Mouse (Mus musculus) lung, adult 18-20 months (tissue): ENCODE results near the gene Npas2.

ENCODE experiments used
- DNase-seq, 2 experiments: peaks; one replicate each; pipeline ENCODE4 v3.0.0; 2022; ENCODE audit warnings: mixed read lengths in 2 of 2

The Npas2 gene

DNA sequence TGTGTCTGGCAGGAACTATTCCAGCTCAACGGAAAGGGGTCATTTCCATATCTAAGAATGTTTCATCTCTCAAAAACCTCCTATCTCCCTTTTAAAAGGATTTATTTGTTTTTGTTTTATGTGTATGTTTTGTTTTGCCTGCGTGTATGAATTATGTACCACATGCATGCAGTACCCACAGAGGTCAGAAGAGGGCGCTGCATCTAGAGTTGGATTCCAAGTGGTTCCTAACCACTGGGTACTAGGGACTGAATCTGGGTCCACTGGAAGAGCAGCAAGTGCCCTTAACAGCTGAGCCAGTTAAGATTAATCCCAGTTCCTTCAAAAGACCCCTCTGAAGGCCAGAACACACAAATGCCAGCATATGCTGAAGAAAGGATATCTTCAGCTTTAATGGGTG lies 24.1 kb downstream of the Npas2 start:
- no peak for DNase-seq

DNA sequence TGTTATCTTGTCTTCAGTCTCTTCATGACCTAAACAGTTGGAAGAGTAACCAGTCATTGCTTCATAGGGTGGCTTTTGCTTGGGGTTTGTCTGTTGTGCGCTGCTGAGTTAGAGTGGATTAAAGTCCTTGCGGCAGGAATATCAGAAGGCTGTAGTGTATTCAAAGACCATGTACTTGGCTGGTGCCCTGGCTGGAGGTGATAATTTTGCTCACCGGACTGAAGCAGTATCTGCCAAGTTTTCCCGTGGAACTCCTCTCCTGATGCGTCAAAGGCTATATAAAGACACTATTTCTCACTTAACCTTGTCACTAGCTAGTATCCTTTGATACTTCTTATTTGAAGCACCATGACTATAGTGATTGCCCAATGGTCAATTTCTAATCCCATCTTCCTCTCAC lies 34.9 kb downstream of the Npas2 start:
- DNase-seq, result no peak

DNA sequence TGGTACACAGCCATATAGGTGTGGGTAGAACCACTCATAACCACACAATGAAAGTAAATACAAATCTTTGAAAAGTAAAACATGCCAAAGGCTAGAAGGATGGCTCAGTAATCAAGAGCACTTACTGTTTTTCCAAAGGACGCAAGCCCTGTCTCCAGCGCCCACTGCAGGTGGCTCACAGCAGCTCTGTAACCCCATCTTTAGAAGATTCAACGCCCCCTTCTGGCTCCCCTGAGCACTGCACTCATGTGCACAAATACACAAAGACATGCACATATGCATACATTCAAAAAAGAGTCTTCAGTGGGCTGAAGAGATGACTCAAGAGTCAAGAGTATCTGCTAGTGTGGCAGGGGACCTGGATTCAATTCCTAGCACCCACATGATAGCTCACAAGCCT lies 36.5 kb downstream of the Npas2 start:
- DNase-seq, result no peak

DNA sequence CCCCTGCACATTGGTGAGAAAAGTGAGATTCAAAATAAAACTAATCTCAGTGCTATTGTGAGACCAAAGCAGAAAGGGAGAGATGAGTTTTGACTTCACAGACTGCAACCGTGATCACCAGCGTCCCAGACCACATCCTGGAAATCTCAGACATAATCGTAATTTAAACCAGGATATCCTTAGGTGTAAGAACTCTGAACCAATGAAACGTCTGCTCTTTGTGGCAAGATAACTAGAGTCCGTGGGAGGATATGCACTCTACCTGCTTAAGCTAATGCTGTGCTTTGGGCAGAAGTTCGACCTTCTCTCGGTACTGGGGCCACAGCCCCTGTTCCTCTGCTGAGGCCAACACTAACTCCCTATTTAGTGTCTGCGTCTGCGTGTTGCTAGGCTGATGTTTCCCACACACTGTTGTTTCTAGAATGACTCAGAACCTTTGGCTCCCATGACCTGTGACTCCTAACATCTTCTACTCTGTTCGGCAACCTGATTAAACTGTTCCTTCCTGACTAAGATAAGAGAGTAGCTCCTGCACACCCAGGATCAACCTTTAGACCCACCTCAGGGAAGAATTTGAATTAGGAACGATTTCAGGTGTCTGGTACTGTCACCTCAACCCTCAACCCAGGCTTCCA lies 41.4 kb downstream of the Npas2 start:
- peak in 1 of 2 experiments; percentile 21 for DNase-seq

DNA sequence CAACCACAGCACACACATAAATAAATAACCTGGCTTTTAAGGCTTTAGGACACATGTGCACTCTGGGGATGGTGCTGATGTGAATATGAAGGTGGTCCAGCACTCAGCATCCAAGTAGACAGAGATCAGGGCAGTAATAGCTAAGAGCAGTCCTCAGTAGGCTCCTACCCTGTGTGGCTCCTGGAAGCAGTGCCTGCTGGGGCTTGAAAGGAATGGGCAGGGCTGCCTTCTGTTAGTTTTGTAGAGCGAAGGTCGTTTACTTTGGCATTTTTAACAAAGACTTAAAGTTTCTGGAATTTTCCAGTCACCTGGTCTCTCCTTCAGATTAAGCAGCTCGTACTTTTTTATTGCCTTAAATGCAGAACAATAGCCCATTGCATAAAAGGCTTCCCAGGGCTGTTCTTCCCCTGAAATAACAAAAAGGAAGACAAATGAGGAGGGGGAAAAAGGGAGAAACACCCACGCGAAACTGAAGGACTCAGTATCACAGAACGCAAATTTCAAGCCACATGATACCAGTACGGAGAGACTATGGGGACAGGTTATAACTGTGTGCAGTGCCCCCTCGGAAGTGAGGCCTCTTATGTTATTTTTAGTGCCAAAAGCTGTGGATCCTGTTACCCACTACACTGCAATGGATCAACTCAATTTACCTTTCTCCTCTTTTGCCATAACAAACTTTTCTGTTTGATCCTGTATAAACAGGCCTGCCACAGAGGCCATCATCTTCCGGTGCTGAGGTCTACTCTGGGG lies 44.1 kb downstream of the Npas2 start:
- DNase-seq, result peak; percentile 39 to 49

DNA sequence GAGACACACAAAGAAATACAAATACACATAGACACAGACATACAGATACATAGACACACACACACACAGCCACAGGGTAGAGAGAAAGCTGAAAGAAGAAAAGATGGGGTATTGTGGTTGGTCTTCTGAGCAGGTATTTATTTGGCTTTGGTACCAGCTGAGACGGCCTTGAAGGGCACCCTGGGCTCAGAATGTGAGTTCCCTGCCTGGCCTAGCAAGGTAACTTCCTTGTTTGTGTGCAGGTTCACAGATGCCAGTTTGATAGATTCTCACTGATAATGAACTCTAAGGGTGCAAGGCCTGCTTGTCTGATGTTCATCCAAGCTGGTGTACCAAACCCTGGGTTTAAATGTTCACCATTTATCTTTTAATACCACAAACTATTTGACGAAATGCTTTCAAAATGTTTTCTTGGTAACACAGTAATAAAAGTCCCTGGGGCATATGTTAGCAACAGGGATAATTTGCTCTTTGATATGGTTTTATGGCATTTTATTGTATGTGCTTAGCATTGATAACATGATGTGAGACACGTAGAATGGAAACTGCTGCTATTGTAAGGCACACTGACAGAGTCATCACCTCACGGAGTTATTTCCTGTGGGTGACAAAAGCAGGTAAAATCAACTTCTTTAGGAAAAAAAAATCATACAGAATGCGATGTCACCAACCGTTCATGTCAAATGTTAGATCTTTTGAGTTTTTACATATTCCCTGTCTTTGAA lies 47.5 kb downstream of the Npas2 start:
- no peak for DNase-seq

DNA sequence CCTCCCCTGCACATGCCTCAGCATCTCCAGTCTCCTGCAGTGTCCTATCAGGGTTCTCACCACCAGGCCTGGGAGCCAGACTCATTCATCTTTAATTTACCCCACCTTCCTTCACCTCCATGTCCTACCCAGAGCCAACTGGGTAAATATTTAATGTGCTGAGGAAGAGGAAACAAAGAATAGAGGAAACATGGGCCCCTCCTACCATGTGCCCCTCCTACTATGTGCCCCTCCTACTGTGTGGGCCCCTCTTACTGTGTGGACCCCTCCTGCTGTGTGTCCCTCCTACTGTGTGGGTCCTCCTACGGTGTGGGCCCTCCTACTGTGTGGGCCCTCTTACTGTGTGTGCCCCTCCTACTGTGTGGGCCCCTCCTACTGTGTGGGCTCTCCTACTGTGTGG lies 51.2 kb downstream of the Npas2 start:
- no peak for DNase-seq

DNA sequence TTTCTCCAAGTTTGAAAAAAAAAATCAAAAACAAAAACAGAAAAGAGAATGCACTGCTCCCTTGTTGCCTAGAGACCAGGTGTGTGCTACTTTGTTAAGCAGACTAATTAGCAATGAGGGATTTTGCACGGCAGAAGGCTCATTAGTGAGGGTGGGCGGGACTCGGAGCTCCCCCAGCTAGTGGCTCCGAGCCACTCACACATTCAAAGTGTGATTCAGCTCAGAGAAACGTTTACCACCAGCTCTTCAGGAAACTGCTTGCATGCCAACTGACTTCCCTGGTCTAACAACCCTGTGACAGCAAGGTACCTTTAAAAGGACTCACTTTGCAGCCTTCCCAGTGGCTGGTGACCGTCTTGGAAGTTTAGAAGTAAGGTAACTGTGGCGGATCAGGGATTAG lies 58.1 kb downstream of the Npas2 start:
- DNase-seq, result no peak

DNA sequence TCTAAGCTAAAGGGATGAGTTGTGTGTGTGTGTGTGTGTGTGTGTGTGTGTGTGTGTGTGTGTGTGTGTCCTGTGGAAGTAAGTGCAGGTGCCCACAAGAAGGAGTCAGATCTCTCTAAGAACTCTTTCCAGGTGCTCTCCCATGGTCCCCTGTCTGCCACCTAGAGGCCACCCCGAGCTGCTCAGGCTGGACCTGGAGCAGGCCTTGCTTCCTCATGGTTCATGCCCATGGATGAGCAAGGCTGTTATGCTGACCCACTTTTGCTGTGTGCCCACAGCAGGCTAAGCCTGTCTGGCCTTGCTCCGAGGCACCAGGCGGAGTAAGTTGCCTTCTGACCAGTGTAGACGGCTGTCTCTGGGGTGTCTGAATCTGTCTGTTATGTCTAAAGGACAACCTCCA lies 60.2 kb downstream of the Npas2 start:
- peak; percentile 17 to 46 for DNase-seq

DNA sequence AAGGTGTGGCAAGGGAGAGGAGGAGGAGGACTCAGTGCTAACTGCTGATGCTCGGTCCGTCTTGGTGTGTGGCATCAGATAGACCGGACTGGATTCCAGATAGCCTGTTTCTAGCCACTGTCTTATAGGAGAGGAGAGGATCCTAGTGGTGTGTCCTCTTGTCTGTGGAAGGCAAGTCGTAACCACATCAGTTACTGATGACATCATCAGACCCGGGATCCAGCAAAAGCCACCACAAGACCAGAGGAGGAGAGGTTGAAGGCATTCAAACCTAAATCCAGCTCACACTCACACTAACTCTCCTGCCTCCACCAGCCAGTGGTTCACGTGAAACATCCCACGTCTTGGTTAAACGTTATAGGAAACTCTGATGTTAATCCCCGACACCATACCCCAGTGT lies 62.5 kb downstream of the Npas2 start:
- no peak for DNase-seq

DNA sequence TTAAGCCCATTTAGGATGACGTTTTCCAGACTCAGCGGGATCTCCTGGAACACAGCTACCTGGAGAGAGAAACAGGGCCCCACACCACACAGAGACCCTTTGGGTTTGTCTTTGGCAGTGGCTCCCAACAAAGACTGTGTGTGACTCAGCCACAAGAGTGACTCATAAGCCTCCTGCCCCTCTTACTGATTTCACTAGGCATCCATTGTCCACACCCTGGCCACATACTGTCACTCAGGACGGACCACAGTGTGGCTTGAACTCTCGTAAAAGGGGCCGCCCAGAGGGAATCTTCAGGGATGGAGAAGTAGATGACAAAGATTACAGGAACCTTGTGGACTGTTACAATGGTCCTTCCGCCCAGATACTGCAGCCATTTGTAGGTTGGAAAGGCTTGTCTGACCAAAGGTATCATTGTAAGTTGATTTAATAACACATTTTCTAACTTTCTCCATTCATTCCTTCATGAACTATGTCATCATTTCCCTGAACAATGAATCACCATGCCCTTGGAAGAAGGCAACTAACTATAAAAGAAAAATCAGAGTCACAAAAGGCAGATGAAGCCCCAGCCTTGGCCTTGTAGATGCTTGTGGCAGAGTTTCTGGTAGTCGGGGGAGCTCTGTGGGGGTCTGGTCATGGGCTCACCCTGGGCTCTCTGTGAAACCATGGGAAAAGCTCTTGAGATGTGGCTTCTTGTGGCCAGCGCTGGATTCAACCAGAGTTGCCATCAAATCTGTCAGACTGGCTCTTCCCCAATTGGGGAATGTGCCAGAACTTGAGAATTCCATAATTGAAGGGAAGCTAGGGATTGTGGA lies 63.2 kb downstream of the Npas2 start:
- no peak for DNase-seq

DNA sequence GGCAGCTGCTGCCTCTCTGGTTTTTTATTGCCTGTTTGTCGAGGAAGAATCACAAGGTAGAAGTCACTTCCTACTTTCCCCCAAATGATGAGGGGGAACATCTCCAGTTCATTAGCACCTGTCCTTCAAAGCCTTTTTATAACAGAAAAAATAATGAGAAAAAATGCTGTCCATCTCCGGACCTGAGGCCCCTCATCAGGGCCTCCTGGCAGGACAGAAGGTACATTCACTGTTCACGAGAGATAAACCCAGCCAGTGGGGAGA lies 63.7 kb downstream of the Npas2 start:
- no peak for DNase-seq

DNA sequence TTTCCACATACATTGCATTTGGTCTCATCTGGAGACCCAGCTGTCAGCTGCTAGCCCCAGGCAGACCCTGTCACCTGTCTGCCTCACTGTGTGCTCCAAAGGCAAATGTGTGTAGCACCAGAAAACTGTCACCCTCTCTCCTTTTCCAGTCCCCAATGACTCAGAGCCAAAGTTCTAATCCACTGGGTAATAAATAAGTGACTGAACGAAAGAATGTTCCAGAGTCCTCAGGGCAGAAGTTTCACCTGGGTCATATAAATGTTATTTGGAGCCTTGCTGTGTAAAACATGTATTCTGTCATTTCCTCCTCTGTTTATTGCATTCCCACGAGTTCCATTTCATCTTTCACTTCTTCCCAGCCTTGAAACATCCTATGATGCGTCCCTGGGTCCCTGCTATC lies 66.1 kb downstream of the Npas2 start:
- no peak for DNase-seq

DNA sequence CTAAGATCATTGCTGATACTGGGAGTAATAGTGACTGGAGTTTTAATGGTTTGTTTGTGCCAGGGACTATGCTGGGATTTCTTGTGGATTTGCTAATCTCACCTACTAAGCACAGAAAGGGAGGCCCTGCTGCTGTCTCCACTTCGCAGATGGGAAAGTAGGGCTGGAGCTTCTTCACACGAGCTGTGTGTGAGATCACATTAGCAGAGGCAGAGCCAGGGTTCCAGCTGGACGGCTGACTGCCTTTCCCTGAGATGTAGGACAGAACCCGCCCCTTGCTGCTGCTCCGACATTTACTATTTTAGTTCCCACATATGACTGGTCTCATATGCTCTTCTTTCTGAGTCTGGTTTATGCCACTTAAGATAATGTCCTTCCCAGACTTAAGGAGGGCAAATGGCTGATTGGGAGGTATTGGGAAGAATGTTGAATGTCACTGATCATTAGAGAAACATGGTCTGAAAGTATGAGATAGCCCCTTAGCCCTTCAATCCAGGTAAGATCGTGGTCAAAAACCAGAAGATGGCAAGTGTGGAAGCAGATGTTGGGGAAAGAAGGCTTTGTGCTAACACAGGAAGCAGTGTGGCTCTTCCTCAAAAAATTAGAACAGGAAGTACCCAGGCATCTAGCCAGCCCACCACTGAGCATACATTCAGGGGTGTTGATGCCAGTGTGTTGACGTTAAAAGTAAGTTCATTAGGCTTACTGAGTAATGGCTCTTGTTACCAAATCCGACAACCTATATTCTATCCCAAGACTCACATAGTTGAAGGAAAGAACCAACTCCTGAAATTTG lies 66.8 kb downstream of the Npas2 start:
- no peak for DNase-seq

DNA sequence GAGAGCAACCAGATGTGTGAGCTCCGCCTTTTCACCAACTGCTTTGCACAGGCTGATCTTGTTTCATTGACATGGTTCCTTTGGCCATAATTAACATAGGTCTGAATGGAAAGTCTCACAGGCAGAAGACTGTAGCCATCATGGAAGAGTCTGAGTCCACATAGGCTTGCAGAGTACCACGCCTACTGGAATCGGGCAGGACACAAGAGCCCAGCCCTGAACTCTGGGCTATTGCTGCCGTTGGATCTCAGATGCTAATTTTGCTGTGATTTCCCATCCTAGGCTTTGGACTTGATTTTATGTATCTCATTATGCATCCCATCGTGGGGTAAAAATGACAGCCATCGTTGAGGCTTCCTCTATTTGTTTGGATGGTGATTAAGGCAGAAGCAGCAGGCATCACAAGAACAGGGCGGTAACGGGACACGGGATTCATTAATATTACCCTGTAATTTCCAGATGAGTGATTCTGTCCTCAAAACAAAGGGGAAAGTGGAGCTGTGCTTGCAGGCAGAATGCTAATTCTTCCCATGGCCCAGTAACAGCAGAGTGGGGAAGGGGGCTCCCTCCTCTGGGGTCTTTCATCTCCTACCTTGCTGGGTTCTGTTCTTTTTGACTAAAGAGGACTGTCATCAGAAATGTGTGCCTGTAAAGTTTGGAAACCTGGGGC lies 73.4 kb downstream of the Npas2 start:
- DNase-seq, result no peak

DNA sequence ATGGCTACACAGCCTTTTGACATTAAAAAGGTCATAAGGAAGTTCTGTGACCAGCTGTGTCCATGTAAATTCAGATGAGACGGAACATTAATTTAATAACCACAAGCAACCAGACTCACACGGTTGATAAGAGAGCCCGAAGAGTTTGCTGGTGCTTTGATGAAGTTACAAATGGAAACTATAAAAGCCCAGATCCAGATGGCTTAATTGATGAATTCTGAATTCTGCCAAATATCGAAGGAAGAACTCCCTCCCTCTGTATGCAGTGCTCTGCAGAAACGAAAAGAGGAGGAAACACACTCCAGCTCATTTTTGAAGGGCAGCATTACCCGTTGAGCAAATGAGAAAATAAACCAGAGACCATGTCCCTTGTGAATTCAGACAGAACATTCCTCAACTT lies 79.4 kb downstream of the Npas2 start:
- no peak for DNase-seq

DNA sequence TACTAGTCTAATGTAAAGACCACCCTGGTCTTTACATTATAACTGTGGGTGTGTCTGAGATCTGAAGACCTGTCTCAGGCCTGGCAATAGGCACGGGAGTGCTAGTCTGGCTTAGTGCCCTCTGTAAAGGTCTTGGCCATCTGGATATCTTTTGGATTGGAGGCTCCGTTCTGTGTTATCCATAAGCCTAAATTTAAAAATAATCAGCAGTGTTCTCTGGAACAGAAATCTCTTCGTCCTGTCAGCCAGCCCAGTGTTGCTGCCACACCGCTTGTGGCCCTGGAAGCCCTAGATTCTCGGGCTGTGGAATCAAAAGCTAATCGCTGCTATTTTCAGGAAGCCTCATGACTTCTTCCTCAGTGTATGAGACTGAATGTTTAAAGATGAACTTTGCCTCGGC lies 86.9 kb downstream of the Npas2 start:
- DNase-seq, result no peak

DNA sequence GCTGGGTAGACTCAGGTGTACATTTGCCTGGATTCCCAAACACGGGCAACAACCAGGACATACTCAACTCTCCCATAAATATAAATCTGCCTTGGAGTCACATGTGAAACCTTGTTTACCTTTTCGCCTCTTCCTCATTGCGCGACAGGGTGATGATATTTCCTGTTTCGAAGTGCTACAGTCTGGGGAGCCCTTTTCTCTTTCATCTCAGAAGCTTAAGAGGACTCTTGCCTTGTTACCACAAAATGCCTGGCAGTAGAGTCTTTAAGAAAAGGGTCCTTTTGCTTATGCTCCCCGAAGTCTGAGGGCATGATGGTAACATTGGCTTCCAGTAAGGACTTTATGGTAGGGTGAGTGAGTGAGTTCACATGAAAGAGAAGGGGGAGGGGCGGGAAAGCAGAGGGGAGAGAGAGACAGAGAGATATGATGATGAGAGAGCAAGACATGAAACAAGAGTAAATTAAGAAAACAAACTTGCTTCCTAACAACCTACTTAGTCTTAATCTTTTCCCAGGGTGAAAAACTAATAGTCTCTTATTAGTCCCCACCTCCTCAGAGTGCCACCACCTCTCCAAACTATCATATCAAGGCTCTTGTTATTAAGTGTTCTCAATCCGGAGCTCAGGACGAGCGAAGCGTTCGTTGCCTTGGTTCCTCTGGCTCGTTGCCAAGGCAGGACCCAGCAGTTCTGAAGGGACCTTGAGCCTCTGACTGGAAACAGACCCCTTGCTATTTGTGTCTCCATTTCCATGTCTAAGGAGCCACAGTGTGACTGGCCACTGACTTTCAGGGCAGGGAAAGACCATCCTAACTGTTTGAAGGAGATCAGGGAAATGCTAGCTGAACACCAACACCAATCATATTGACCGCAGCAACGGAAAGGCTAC lies 87.7 kb downstream of the Npas2 start:
- peak; percentile 34 to 60 for DNase-seq

DNA sequence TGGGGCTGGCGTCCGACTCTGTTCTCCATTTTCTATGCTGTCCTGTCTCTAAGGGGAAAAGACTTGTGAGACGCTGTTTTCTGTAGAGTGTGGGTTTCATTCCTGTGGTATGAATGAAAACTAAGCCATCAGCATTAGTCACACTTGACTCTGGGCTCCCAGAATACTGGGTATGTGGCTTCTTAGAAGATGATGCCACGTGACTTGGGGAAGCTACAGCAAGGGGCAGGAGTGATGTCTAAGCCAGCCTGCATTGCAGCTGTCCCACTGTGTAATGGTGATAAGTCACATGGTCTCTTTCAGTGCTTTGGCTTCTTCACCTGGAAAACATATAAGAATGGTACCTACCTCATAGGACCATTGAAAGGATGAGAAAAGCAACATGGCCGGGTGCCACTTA lies 88.4 kb downstream of the Npas2 start:
- no peak for DNase-seq

DNA sequence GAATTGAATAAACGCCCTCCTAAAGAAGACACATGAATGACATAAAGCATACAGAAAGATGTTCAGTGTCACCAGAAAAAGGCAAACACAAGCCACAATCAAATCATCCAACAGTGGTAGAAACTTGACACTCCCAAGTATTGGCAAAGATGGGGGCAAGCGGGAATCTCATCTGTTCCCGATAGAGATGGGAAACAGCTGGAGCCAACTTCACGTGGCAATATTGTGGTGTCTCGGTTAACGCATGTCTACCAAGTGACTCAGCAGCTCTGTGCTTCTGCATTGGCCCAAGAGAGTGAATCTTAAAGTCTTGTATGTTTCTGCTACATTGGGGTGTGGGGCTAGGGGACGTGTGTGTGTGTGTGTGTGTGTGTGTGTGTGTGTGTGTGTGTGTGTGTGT lies 89.8 kb downstream of the Npas2 start:
- DNase-seq, result peak; percentile 14 to 43

DNA sequence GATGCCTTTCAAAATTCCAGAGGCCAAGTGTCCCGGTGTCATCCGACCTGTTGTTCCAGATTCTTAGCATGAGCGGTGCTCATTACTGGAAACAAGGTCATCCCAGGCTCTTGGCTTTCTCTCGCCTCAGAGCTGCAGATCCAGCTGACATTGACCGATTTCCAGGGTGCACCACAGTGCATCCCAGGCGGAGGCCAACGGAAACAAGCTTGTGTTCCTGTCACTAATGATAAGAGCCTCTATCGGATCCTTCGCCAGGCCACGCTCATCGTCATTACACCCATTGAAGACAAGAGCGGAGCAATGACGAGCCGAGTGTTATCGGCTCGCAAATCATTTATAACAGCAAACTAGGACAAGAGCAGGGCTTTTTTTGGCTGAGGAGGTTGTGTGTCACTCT lies 91.3 kb downstream of the Npas2 start:
- peak; percentile 42 to 46 for DNase-seq
